Mouse (Mus musculus) myocyte (in vitro differentiated cells): ENCODE data around the gene Msh5. TPM values are rescaled to one million over a fixed set of nuclear protein-coding genes. Genes with fewer than 3 reads are reported as not detected.
A peak's percentile ranks its signal among the peaks of the same experiment; 100 is the strongest.

ENCODE experiments used
- H3K27me3 ChIP-seq: one replicate; pipeline ENCODE4 v1.6.1; 2011; ENCODE audit not compliant: control insufficient read depth, insufficient read depth, insufficient read length
- H3K36me3 ChIP-seq: one replicate; pipeline ENCODE4 v1.6.1; 2011; ENCODE audit not compliant: control insufficient read depth, insufficient read depth
- H3K4me2 ChIP-seq: one replicate; pipeline ENCODE4 v1.6.1; 2011; ENCODE audit warnings: low read depth, control low read depth
- H3K4me3 ChIP-seq: one replicate; pipeline ENCODE4 v1.5.1; 2011; ENCODE audit warnings: mild to moderate bottlenecking, control low read depth, moderate library complexity
- H3K79me2 ChIP-seq: one replicate; pipeline ENCODE4 v1.6.1; 2011; ENCODE audit not compliant: control insufficient read depth, insufficient read depth
- H3ac ChIP-seq: one replicate; pipeline ENCODE4 v1.6.1; 2011; ENCODE audit not compliant: control insufficient read depth, insufficient read length
- CEBPB ChIP-seq: IDR thresholded peaks from 2 replicates; pipeline ENCODE4 v1.6.1; 2011; ENCODE audit warnings: mild to moderate bottlenecking, moderate library complexity; ENCODE audit not compliant: poor library complexity, insufficient read depth, severe bottlenecking
- E2F4 ChIP-seq: IDR thresholded peaks from one replicate; pipeline ENCODE4 v1.6.1; 2011; ENCODE audit warnings: mild to moderate bottlenecking, control low read depth, moderate library complexity; ENCODE audit not compliant: insufficient read depth
- MAX ChIP-seq: IDR thresholded peaks from one replicate; pipeline ENCODE4 v1.6.1; 2011; ENCODE audit warnings: low read depth, mild to moderate bottlenecking, control low read depth
- MYOD1 ChIP-seq, 3 experiments: IDR thresholded peaks; one replicate each; pipeline ENCODE4 v1.6.1; 2011; ENCODE audit warnings: control low read depth in 2 of 3, low read depth in 2 of 3, mild to moderate bottlenecking in 2 of 3, moderate library complexity in 1 of 3; ENCODE audit not compliant: insufficient read length in 2 of 3, control insufficient read depth in 1 of 3
- MYOG ChIP-seq, 3 experiments: IDR thresholded peaks; one replicate each; pipeline ENCODE4 v1.6.1; 2011; ENCODE audit warnings: control low read depth in 2 of 3, low read depth in 2 of 3, mild to moderate bottlenecking in 2 of 3; ENCODE audit not compliant: insufficient read length in 2 of 3, control insufficient read depth in 1 of 3, insufficient read depth in 1 of 3
- POLR2A ChIP-seq: IDR thresholded peaks from one replicate; pipeline ENCODE4 v1.6.1; 2011; ENCODE audit warnings: low read depth, mild to moderate bottlenecking, control low read depth, moderate library complexity; ENCODE audit not compliant: insufficient read length
- POLR2AphosphoS2 ChIP-seq: IDR thresholded peaks from one replicate; pipeline ENCODE4 v1.6.1; 2011; ENCODE audit warnings: low read depth, control low read depth; ENCODE audit not compliant: insufficient read length
- REST ChIP-seq: IDR thresholded peaks from one replicate; pipeline ENCODE4 v1.6.1; 2011; ENCODE audit warnings: mild to moderate bottlenecking, control low read depth, moderate library complexity; ENCODE audit not compliant: insufficient read depth, insufficient read length
- SRF ChIP-seq: IDR thresholded peaks from one replicate; pipeline ENCODE4 v1.6.1; 2011; ENCODE audit warnings: low read depth; ENCODE audit not compliant: control insufficient read depth, insufficient read length
- TCF12 ChIP-seq: IDR thresholded peaks from one replicate; pipeline ENCODE4 v1.6.1; 2011; ENCODE audit warnings: mild to moderate bottlenecking, control low read depth; ENCODE audit not compliant: poor library complexity, insufficient read depth, severe bottlenecking
- TCF3 ChIP-seq: IDR thresholded peaks from one replicate; pipeline ENCODE4 v1.6.1; 2011; ENCODE audit warnings: low read depth, control low read depth; ENCODE audit not compliant: insufficient read length
- USF1 ChIP-seq: IDR thresholded peaks from one replicate; pipeline ENCODE4 v1.6.1; 2011; ENCODE audit warnings: low read depth, mild to moderate bottlenecking, control low read depth, moderate library complexity
- polyA plus RNA-seq: library from polyadenylated mRNA; unstranded; fragments of >200 nt; fragmentation: generic; extraction: Trizol; gene quantifications from one replicate; pipeline ENCODE4 v1.2.1, GENCODE M21; 2012; ENCODE audit warnings: missing spikeins

Gene Msh5
- polyA plus RNA-seq, 1 experiment = 2.1 TPM

DNA sequence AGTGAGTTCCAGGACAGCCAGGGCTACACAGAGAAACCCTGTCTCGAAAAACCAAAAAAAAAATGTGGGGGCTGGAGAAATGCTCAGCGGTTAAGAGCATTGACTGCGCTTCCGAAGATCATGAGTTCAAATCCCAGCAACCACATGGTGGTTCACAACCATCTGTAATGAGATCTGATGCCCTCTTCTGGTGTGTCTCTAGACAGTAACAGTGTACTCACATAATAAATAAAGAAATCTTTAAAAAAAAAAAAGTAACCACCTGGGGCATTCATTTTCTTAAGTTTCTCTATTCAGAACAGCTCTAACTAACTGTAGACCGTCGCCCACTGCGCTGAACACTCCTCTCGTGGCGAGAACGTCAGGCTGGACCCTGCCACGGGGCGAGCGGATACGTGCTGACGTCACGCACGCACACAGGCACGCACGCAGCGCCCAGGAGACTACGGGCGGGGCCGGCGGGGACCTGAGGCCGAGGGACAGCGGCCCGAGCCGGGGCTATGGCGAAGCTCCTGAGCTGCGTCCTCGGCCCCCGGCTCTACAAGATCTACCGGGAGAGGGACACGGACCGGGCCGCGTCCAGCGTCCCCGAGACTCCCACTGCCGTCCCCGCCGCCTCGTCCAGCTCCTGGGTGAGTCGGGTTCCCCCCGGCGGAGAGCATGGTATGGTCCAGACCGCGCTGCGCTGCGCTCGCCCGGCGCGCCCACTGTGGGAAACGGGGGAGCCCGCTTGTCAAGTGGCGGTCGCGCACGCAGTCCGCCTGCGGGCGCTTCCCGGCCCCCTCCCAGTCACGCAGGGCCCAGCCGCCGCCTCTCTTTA, 42.5 kb upstream of the Msh5 start, which contains the start of gene Abhd16a:
TSS of gene Abhd16a (plus strand) at position 439 of the 820 bp plus-strand sequence.
- Histone ChIP-seq H3ac (peak within 1 kb of the TSS; percentile 75), H3K79me2 (peaks cover 13% of the 10 kb centered on the region), H3K36me3 (no peaks in the 10 kb centered on the region), H3K27me3 (no peaks in the 10 kb centered on the region), H3K4me2 (peak within 1 kb of the TSS; percentile 100), H3K4me3 (peak within 1 kb of the TSS; percentile 47)
- TF ChIP-seq MYOG (IDR thresholded peaks at IDR 0.05; ENCODE audit: control insufficient read depth in 1 of 3, insufficient read depth in 1 of 3, insufficient read length in 2 of 3, low read depth in 2 of 3) = peak in 1 of 3 experiments; percentile 9
- TF ChIP-seq POLR2A = peak; percentile 90
- peak; percentile 94 for TF ChIP-seq POLR2AphosphoS2
- TF ChIP-seq MYOD1 (IDR thresholded peaks at IDR 0.05; ENCODE audit: control insufficient read depth in 1 of 3, insufficient read length in 2 of 3, low read depth in 2 of 3) = no peak
- no peak for TF ChIP-seq TCF12

- Histone ChIP-seq H3K4me3 (no peak overlapping the region), H3K36me3 (no peaks in the 10 kb centered on the region), H3K79me2 (peaks cover 13% of the 10 kb centered on the region), H3K4me2 (no peak overlapping the region), H3ac (no peak overlapping the region), H3K27me3 (peaks cover 5% of the 10 kb centered on the region)
- TF ChIP-seq USF1 (no peak), REST (no peak), E2F4 (no peak), CEBPB (no peak), POLR2AphosphoS2 (no peak), MYOD1 (IDR thresholded peaks at IDR 0.05; ENCODE audit: control insufficient read depth in 1 of 3, insufficient read length in 2 of 3, low read depth in 2 of 3) (no peak), SRF (no peak), MYOG (IDR thresholded peaks at IDR 0.05; ENCODE audit: control insufficient read depth in 1 of 3, insufficient read depth in 1 of 3, insufficient read length in 2 of 3, low read depth in 2 of 3) (no peak), TCF3 (no peak), MAX (no peak), TCF12 (no peak)
These were observed 41.6 kb upstream of the Msh5 start for GRCm38 (mm10) chr17:35088151-35088550.

DNA sequence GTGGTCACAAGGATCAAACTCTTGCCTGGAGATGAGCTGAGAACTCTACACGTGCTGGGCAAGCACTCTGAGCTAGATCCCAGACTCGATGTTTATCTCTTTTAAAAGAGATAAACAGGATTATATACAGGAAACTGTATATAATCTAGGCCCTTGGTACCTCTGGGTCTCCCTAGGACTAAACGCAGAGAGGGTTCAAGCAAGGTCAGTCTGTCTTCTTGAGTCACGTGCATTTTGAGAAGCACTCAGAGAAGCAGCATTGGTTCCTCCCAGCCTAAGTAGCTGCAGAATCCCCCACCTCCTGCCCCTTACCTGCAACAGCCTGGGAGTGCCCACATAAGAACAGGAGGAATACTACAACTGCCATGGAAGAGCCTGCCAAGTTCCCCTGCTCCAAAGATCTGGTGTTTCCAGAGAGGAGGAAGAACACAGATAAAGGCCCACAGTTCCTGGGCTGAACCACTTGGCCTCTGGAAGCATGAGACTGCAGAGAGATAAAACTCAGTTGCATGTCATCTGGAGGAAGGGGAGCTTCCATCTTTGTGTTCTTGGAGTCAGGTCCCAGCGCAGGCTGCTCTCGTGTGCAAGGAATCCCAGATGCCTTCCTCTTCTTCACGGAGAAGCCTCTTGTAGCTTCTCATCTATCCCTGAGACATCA, 38.8 kb upstream of the Msh5 start, which contains the start of gene Ly6g6f:
TSS of gene Ly6g6f (minus strand) at position 403 of the 658 bp plus-strand sequence.
- TF ChIP-seq SRF = no peak
- TF ChIP-seq E2F4 = no peak
- no peak for TF ChIP-seq REST
- TF ChIP-seq USF1 = no peak
- Histone ChIP-seq H3K79me2 (peaks cover 7% of the 10 kb centered on the region), H3ac (no peak within 1 kb of the TSS), H3K27me3 (peaks cover 11% of the 10 kb centered on the region), H3K4me3 (no peak within 1 kb of the TSS), H3K4me2 (no peak within 1 kb of the TSS), H3K36me3 (no peaks in the 10 kb centered on the region)

DNA sequence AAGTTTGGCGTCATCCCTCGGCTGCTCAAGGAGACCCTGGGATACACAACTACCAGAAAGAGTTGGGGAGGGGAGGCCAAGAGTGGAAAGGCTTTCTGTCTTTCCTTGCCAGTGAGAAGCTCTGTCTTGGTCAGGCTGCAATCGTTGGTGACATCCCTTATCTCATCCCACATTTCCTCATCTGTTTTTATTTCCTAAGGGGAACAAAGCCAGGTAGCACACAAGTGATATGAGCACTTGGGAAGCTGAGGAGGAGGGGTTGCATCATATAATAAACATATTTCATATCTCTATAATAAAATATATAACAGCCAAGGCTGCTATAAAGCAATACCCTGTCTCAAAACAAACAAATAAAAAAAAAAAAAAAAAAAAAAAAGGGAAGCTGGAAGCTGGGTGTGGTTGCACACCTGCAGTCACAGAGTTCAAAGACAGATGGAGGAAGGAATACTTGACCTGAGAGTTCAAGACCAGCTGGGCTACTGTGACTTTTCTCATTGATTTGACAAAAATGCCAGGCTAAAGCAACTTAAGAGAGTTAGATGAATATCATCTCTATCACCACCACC, 37.5 kb upstream of the Msh5 start:
- Histone ChIP-seq H3K79me2 (no peaks in the 10 kb centered on the region), H3K4me3 (no peak overlapping the region), H3ac (no peak overlapping the region), H3K27me3 (peaks cover 11% of the 10 kb centered on the region), H3K36me3 (no peaks in the 10 kb centered on the region), H3K4me2 (no peak overlapping the region)
- no peak for TF ChIP-seq SRF
- no peak for TF ChIP-seq MAX
- no peak for TF ChIP-seq REST
- no peak for TF ChIP-seq USF1
- TF ChIP-seq MYOD1 (IDR thresholded peaks at IDR 0.05; ENCODE audit: control insufficient read depth in 1 of 3, insufficient read length in 2 of 3, low read depth in 2 of 3) = no peak
- TF ChIP-seq E2F4 = no peak
- TF ChIP-seq POLR2A = no peak
- TF ChIP-seq MYOG (IDR thresholded peaks at IDR 0.05; ENCODE audit: control insufficient read depth in 1 of 3, insufficient read depth in 1 of 3, insufficient read length in 2 of 3, low read depth in 2 of 3) = no peak
- TF ChIP-seq POLR2AphosphoS2 = no peak
- no peak for TF ChIP-seq TCF3
- no peak for TF ChIP-seq TCF12
- no peak for TF ChIP-seq CEBPB
